Mouse (Mus musculus): ENCODE results near the gene Adgrl2. TPM values are rescaled to one million over a fixed set of nuclear protein-coding genes. Genes with fewer than 3 reads are reported as not detected.

Gene Adgrl2
- total and polyA plus RNA-seq, 3 experiments, result not detected

- no peak overlapping the region for H3K9ac ChIP-seq (ENCODE audit: control insufficient read depth, low read depth, low read length, poor library complexity, severe bottlenecking)
- H3K79me2 ChIP-seq (ENCODE audit: control insufficient read depth, insufficient read depth, low read length, poor library complexity), result no peaks in the 10 kb centered on the region
- H3K9me3 ChIP-seq (replicated peaks; ENCODE audit: insufficient read depth, low read length), result no peaks in the 10 kb centered on the region
- H3K4me3 ChIP-seq (ENCODE audit: control insufficient read depth in 1 of 2, insufficient read depth in 1 of 2, low read depth in 2 of 2, low read length in 2 of 2), result no peak overlapping the region
- no peak for TF ChIP-seq ZC3H11A (IDR thresholded peaks at IDR 0.05; ENCODE audit: low read depth, low read length)
- TF ChIP-seq JUND (IDR thresholded peaks at IDR 0.05; ENCODE audit: low read depth, low read length), result no peak
- no peak for TF ChIP-seq TCF12 (IDR thresholded peaks at IDR 0.05; ENCODE audit: low read depth, low read length)
- DNase-seq (ENCODE audit: low read depth, low spot score), result no peak
- no peaks in the 10 kb centered on the region for H3K36me3 ChIP-seq (ENCODE audit: control insufficient read depth in 1 of 2, insufficient read depth in 2 of 2, low read length in 2 of 2)
- no peaks in the 10 kb centered on the region for H3K4me1 ChIP-seq (ENCODE audit: control insufficient read depth in 1 of 2, insufficient read depth in 2 of 2, low read length in 2 of 2)
- H3K27ac ChIP-seq (ENCODE audit: control insufficient read depth, low read depth, low read length), result no peak overlapping the region
- no peaks in the 10 kb centered on the region for H3K27me3 ChIP-seq (ENCODE audit: control insufficient read depth in 1 of 2, insufficient read depth in 2 of 2, low read length in 2 of 2)
Measured at GRCm38 (mm10) chr3:148865234-148865633, 125.1 kb downstream of the Adgrl2 start.

- TF ChIP-seq EP300 (IDR thresholded peaks at IDR 0.05; ENCODE audit: low read depth in 1 of 2, low read length in 2 of 2) (no peak), ETS1 (IDR thresholded peaks at IDR 0.05; ENCODE audit: low read depth, low read length) (no peak), MAX (IDR thresholded peaks at IDR 0.05; ENCODE audit: low read length) (no peak), MYB (IDR thresholded peaks at IDR 0.05; ENCODE audit: low read depth, low read length) (no peak), POLR2AphosphoS2 (IDR thresholded peaks at IDR 0.05; ENCODE audit: low read length) (no peak), MAFK (IDR thresholded peaks at IDR 0.05; ENCODE audit: borderline replicate concordance, low read depth, low read length) (no peak), SMC3 (IDR thresholded peaks at IDR 0.05; ENCODE audit: low read depth, low read length) (no peak), RCOR1 (IDR thresholded peaks at IDR 0.05; ENCODE audit: low read depth, low read length) (no peak), ZC3H11A (IDR thresholded peaks at IDR 0.05; ENCODE audit: low read depth, low read length) (no peak), NRF1 (IDR thresholded peaks at IDR 0.05; ENCODE audit: insufficient read depth, low read depth, low read length, poor library complexity, severe bottlenecking) (no peak), USF1 (IDR thresholded peaks at IDR 0.05; ENCODE audit: low read depth, low read length) (no peak)
- DNase-seq (ENCODE audit: low read depth, low spot score), result no peak
- Histone ChIP-seq H3K27me3 (ENCODE audit: control insufficient read depth in 1 of 2, insufficient read depth in 2 of 2, low read length in 2 of 2) (no peaks in the 10 kb centered on the region), H3K4me1 (ENCODE audit: control insufficient read depth in 1 of 2, insufficient read depth in 2 of 2, low read length in 2 of 2) (no peaks in the 10 kb centered on the region), H3K9ac (ENCODE audit: control insufficient read depth, low read depth, low read length, poor library complexity, severe bottlenecking) (no peak overlapping the region), H3K4me3 (ENCODE audit: control insufficient read depth in 1 of 2, insufficient read depth in 1 of 2, low read depth in 2 of 2, low read length in 2 of 2) (no peak overlapping the region), H3K36me3 (ENCODE audit: control insufficient read depth in 1 of 2, insufficient read depth in 2 of 2, low read length in 2 of 2) (no peaks in the 10 kb centered on the region), H3K9me3 (replicated peaks; ENCODE audit: insufficient read depth, low read length) (no peaks in the 10 kb centered on the region), H3K27ac (ENCODE audit: control insufficient read depth, low read depth, low read length) (no peak overlapping the region), H3K79me2 (ENCODE audit: control insufficient read depth, insufficient read depth, low read length, poor library complexity) (no peaks in the 10 kb centered on the region)
Measured at GRCm38 (mm10) chr3:148861860-148862259, 128.5 kb downstream of the Adgrl2 start.

GRCm38 (mm10) chr3:148854306-148854910 is 135.9 kb downstream of the Adgrl2 start:
- H3K79me2 ChIP-seq (ENCODE audit: control insufficient read depth, insufficient read depth, low read length, poor library complexity), result no peaks in the 10 kb centered on the region
- TF ChIP-seq UBTF (IDR thresholded peaks at IDR 0.05; ENCODE audit: borderline replicate concordance, insufficient read depth, low read depth, low read length) (no peak), MAX (IDR thresholded peaks at IDR 0.05; ENCODE audit: low read length) (no peak), MAFK (IDR thresholded peaks at IDR 0.05; ENCODE audit: borderline replicate concordance, low read depth, low read length) (no peak), GABPA (IDR thresholded peaks at IDR 0.05; ENCODE audit: low read depth, low read length) (no peak), MAZ (IDR thresholded peaks at IDR 0.05; ENCODE audit: low read depth, low read length) (no peak), USF1 (IDR thresholded peaks at IDR 0.05; ENCODE audit: low read depth, low read length) (no peak), POLR2AphosphoS2 (IDR thresholded peaks at IDR 0.05; ENCODE audit: low read length) (no peak), MEF2A (IDR thresholded peaks at IDR 0.05; ENCODE audit: extremely low read depth, insufficient replicate concordance, low read depth, low read length, poor library complexity, severe bottlenecking) (no peak), SMC3 (IDR thresholded peaks at IDR 0.05; ENCODE audit: low read depth, low read length) (no peak), EP300 (IDR thresholded peaks at IDR 0.05; ENCODE audit: low read depth in 1 of 2, low read length in 2 of 2) (no peak)
- no peak for DNase-seq (ENCODE audit: low read depth, low spot score)
- H3K4me1 ChIP-seq (ENCODE audit: control insufficient read depth in 1 of 2, insufficient read depth in 2 of 2, low read length in 2 of 2), result no peaks in the 10 kb centered on the region
- no peak overlapping the region for H3K4me3 ChIP-seq (ENCODE audit: control insufficient read depth in 1 of 2, insufficient read depth in 1 of 2, low read depth in 2 of 2, low read length in 2 of 2)
- H3K9ac ChIP-seq (ENCODE audit: control insufficient read depth, low read depth, low read length, poor library complexity, severe bottlenecking), result no peak overlapping the region
- no peaks in the 10 kb centered on the region for H3K9me3 ChIP-seq (replicated peaks; ENCODE audit: insufficient read depth, low read length)
- no peaks in the 10 kb centered on the region for H3K36me3 ChIP-seq (ENCODE audit: control insufficient read depth in 1 of 2, insufficient read depth in 2 of 2, low read length in 2 of 2)
- H3K27ac ChIP-seq (ENCODE audit: control insufficient read depth, low read depth, low read length), result no peak overlapping the region
- H3K27me3 ChIP-seq (ENCODE audit: control insufficient read depth in 1 of 2, insufficient read depth in 2 of 2, low read length in 2 of 2), result no peaks in the 10 kb centered on the region

Measured in MEL (cell line).